Mouse (Mus musculus) liver, postnatal 0 days (tissue): ENCODE results near the gene Zfp981.

Source experiments
- CTCF ChIP-seq: sonication (generic); IDR thresholded peaks from 2 replicates; pipeline ENCODE4 v1.5.1; 2016; ENCODE audit warnings: antibody characterized with exemption, low read depth
- EP300 ChIP-seq: IDR thresholded peaks from 2 replicates; pipeline ENCODE4 v1.6.1; 2016; ENCODE audit warnings: antibody characterized with exemption, low read depth, mild to moderate bottlenecking

DNA sequence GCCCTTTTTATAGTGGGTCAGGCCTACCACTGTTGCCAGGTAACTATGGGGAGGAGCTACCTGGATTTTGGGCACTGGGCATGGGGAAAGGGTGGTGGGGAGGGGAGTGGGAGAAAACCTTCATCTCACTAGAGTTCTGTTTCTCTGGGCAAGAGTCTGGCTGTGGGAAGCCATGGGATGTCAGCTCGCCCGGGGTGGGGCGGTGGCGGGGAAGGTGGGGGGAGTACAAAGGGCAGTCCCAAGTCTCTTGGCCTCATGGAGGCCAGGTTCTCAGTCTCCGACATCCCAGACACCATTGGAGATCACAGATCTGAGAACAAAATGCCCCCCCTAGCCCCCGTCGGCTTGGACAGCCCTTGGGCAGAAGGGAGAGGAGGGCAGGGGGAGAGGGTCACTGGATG is 46.5 kb upstream of the Zfp981 start:
- TF ChIP-seq CTCF (no peak), EP300 (no peak)
